Mouse (Mus musculus) bone marrow macrophage, adult 2 months (primary cell): ENCODE data around the gene Bard1.

Experiments used
- CTCF ChIP-seq: IDR thresholded peaks from 2 replicates; pipeline ENCODE4 v1.5.1; 2012; ENCODE audit warnings: low read depth, mild to moderate bottlenecking, low read length, moderate library complexity
- POLR2A ChIP-seq: IDR thresholded peaks from 2 replicates; pipeline ENCODE4 v1.6.1; 2012; ENCODE audit warnings: mild to moderate bottlenecking, low read depth, low read length, borderline replicate concordance

GRCm38 (mm10) chr1:71036999-71037398 is 65.9 kb downstream of the Bard1 start:
- TF ChIP-seq POLR2A (no peak), CTCF (no peak)
